Mouse (Mus musculus): ENCODE results near the gene Atp8b4.

- TF ChIP-seq CTCF (conservative IDR thresholded peaks at IDR 0.05; ENCODE audit: insufficient read depth, insufficient read length, low read depth, low read length) (no peak), POLR2A (IDR thresholded peaks at IDR 0.05; ENCODE audit: low read depth, low read length) (no peak)
These were observed 103.0 kb downstream of the Atp8b4 start for GRCm38 (mm10) chr2:126397513-126397912.

All from kidney, adult 2 months (tissue).